Comparison of ENCODE assay signal across 8 mouse cellular contexts in genomic region chr17:65956993-65957781, GRCm38 (mm10). TPM values are rescaled to one million over a fixed set of nuclear protein-coding genes. Genes with fewer than 3 reads are reported as not detected.
DNase-seq lines count a peak whose midpoint lies in the region; TF ChIP-seq lines count a peak whose summit lies in the region.

No protein-coding gene starts in this region.

- WGBS in kidney, adult 2 months = 55% methylated on average over 14 of the region's 14 CpGs
- WGBS in lung, adult 2 months = 53% methylated on average over 14 of the region's 14 CpGs

- DNase-seq in kidney, adult 2 months = peak; percentile 60
- DNase-seq in kidney, adult 11 months = no peak
- peak; percentile 42 for DNase-seq in MN1 (ENCODE audit: low spot score)
- DNase-seq in cerebellum, postnatal 36 days = peak; percentile 33 to 34
- peak; percentile 19 for DNase-seq in lung, adult 2 months
- no peak for DNase-seq in right cerebral cortex, postnatal 25 days
- DNase-seq in embryo, embryonic 9.5 days (ENCODE audit: extremely low spot score) = no peak
- DNase-seq in frontal cortex, postnatal 25 days (ENCODE audit: low spot score in 2 of 2) = no peak

- TF ChIP-seq POLR2A in kidney, adult 2 months (IDR thresholded peaks at IDR 0.05; ENCODE audit: low read depth, low read length) = no peak
- no peak for TF ChIP-seq POLR2A in lung, adult 2 months (IDR thresholded peaks at IDR 0.05; ENCODE audit: borderline replicate concordance, extremely low read depth, low read depth, low read length)

- no peaks in the 10 kb centered on the region for H3K36me3 ChIP-seq in kidney, adult 2 months (ENCODE audit: control insufficient read depth, insufficient read depth, low read length)

- TF ChIP-seq CTCF in kidney, adult 2 months (conservative IDR thresholded peaks at IDR 0.05; ENCODE audit: insufficient read depth, insufficient read length, low read depth, low read length) = no peak
- no peak for TF ChIP-seq CTCF in lung, adult 2 months (IDR thresholded peaks at IDR 0.05; ENCODE audit: insufficient read depth, low read length)

- H3K27me3 ChIP-seq in kidney, adult 2 months (replicated peaks; ENCODE audit: control insufficient read depth, insufficient read depth, low read length) = no peaks in the 10 kb centered on the region

- no peaks in the 10 kb centered on the region for H3K4me1 ChIP-seq in kidney, adult 2 months (ENCODE audit: control insufficient read depth, insufficient read depth, low read length)
- H3K4me1 ChIP-seq in lung, adult 2 months (ENCODE audit: control insufficient read depth, insufficient read depth, low read length) = peaks cover 5% of the 10 kb centered on the region

- H3K4me3 ChIP-seq in kidney, adult 2 months (ENCODE audit: insufficient read depth, low read depth, low read length) = no peak overlapping the region
- no peak overlapping the region for H3K4me3 ChIP-seq in lung, adult 2 months (replicated peaks; ENCODE audit: extremely low read depth, low read depth, low read length)

- H3K27ac ChIP-seq in kidney, adult 2 months (ENCODE audit: insufficient read depth, low read depth, low read length) = 0 out of 2 replicates have a peak overlapping the region, but pooled peaks have one; percentile 42

RNA-seq across cellular contexts. Expression of gene Twsg1, which starts 6.2 kb away (rescaled TPM):
- polyA plus RNA-seq in kidney, adult 2 months (2012; rRNA removed) = 53.3 and 59.5 TPM in 2 replicates
- polyA plus RNA-seq in lung, adult 2 months (2012; rRNA removed) = 85.2 and 92.5 TPM in 2 replicates

Comparison
In these comparisons a context has a peak if more than half of its experiments do, and no peak if none do; other contexts are left out.
1. DNase-seq: peak in kidney, adult 2 months (single experiment), MN1 (single experiment), cerebellum, postnatal 36 days (2 of 2) and lung, adult 2 months (single experiment); none in kidney, adult 11 months (single experiment), right cerebral cortex, postnatal 25 days (single experiment), embryo, embryonic 9.5 days (single experiment) and frontal cortex, postnatal 25 days (0 of 2).